Mouse (Mus musculus) embryonic facial prominence, embryonic 12.5 days (tissue): ENCODE measurements around the gene Tmem41b. TPM values are rescaled to one million over a fixed set of nuclear protein-coding genes. Genes with fewer than 3 reads are reported as not detected.
"Not testable (repeated sequence)": the region's sequence is repeated elsewhere in the genome, so short reads cannot be mapped to it uniquely, and the experiment has no call there.

ENCODE experiments used
- ATAC-seq: fragments of 200-750 bp; cut with Nextera tagmentation; 2 replicates; pipeline ENCODE4 v1.8.0; 2017; ENCODE audit not compliant: insufficient number of reproducible peaks, insufficient read depth, low FRiP score, low TSS enrichment
- H3K27ac ChIP-seq: fragments of 300-500 bp; sonication (generic); 2 replicates; pipeline ENCODE4 v1.5.1; 2016; ENCODE audit warnings: mild to moderate bottlenecking
- H3K27me3 ChIP-seq: fragments of 300-500 bp; sonication (generic); 2 replicates; pipeline ENCODE4 v1.6.1; 2016; ENCODE audit warnings: mild to moderate bottlenecking, moderate library complexity
- H3K36me3 ChIP-seq: fragments of 300-500 bp; sonication (generic); 2 replicates; pipeline ENCODE4 v1.6.1; 2016; ENCODE audit warnings: mild to moderate bottlenecking
- H3K4me1 ChIP-seq: fragments of 300-500 bp; sonication (generic); 2 replicates; pipeline ENCODE4 v1.6.1; 2016
- H3K4me2 ChIP-seq: fragments of 300-500 bp; sonication (generic); replicated peaks from 2 replicates; pipeline ENCODE4 v1.6.1; 2016; ENCODE audit warnings: mild to moderate bottlenecking, moderate library complexity
- H3K4me3 ChIP-seq: fragments of 300-500 bp; sonication (generic); 2 replicates; pipeline ENCODE4 v1.5.1; 2016; ENCODE audit warnings: mild to moderate bottlenecking
- H3K9ac ChIP-seq: fragments of 300-500 bp; sonication (generic); 2 replicates; pipeline ENCODE4 v1.6.1; 2016; ENCODE audit warnings: mild to moderate bottlenecking, moderate library complexity
- H3K9me3 ChIP-seq: fragments of 300-500 bp; sonication (generic); 2 replicates; pipeline ENCODE4 v1.6.1; 2016; ENCODE audit warnings: mild to moderate bottlenecking, moderate library complexity
- WGBS: fragments of 180-500 bp; shearing (Covaris S2); methylation state at CpG from one replicate; pipeline ENCODE4 v1.1.7; 2016; 5-methylcytosine and 5-hydroxymethylcytosine counted together
- polyA plus RNA-seq: library from polyadenylated mRNA; unstranded; fragments of >200 nt; fragmentation: Nextera tagmentation; extraction: Ambion mirVana; gene quantifications from 2 replicates; pipeline ENCODE4 v1.2.1, GENCODE M21; 2016

Gene Tmem41b
- polyA plus RNA-seq = 73.5 and 74.8 TPM in 2 replicates

DNA sequence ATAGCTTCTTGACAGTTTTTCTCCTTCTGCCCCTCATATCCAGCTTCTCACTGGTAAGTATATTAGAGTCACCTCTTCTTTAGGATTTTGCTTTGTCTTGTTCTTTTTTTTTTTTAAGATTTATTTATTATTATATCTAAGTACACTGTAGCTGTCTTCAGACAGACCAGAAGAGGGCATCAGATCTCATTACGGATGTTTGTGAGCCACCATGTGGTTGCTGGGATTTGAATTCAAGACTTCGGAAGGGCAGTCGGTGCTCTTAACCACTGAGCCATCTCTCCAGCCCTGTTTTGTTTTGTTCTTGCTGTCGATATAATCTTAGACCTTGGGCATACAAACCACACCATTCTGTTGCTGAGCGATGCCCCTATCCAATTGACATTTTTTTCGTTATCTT, at the start of gene Tmem41b:
TSS of gene Tmem41b (minus strand) at position 155 of the 400 bp plus-strand sequence.
- peak within 1 kb of the TSS; percentile 68 for H3K4me2 ChIP-seq
- not testable (repeated sequence) for H3K36me3 ChIP-seq

DNA sequence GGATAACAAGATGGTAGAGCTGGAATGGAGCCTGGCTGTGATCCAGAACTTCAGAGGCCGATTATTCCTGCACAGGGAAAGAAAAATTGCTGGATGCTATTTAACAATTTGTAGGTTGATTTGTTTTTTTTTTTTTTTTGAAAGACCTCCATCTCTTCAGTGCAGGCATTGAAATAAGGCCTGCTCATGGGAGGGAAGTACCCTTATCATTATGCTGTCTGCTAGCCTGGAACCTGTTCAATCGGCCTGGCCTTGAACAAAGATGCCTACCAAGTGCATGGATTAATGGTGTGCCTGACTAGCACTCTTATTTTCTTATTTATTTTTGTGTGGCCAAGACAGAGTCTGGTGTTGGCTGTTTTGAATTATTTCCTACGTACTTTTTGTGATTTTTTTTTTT, 43.6 kb upstream of the Tmem41b start:
- Histone ChIP-seq H3K27me3 (no peaks in the 10 kb centered on the region), H3K36me3 (peaks cover 32% of the 10 kb centered on the region), H3K4me1 (no peaks in the 10 kb centered on the region), H3K4me3 (no peak overlapping the region), H3K27ac (no peak overlapping the region), H3K9ac (no peak overlapping the region), H3K4me2 (no peak overlapping the region), H3K9me3 (no peaks in the 10 kb centered on the region)
- WGBS = 82% methylated on average over 3 of the region's 3 CpGs
- no peak for ATAC-seq

More for the DNA sequence above, at the start of gene Tmem41b:
- H3K9me3 ChIP-seq, ATAC-seq, H3K27me3 ChIP-seq: not testable (repeated sequence)
- Histone ChIP-seq H3K4me1 (peaks cover 12% of the 10 kb centered on the region), H3K9ac (peak within 1 kb of the TSS; percentile 79), H3K27ac (peak within 1 kb of the TSS; percentile 75), H3K4me3 (peak within 1 kb of the TSS; percentile 71)
- WGBS = 31% methylated on average over 6 of the region's 6 CpGs

DNA sequence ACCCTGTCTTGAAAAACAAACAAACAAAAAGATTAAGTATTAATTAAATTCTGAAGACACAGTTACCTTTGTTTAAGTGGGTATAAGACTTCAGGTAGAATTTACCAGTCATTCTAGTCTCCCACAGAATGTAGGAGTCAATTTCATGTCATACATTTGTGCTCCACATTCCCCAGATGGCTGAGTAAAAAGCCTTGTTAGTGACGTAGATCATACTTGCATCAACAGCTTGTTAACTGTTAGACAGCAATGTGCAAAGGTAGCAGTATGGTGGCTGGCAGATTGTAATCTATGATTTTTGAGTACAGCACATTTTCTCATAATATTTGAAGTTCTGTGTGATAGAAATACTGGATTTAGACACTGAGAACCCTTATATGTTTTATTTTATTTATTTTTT, 42.1 kb upstream of the Tmem41b start:
- 69% methylated on average over 1 of the region's 1 CpGs for WGBS
- no peak for ATAC-seq
- no peak overlapping the region for H3K9ac ChIP-seq
- no peak overlapping the region for H3K27ac ChIP-seq
- H3K4me3 ChIP-seq = no peak overlapping the region
- no peaks in the 10 kb centered on the region for H3K9me3 ChIP-seq
- H3K27me3 ChIP-seq = no peaks in the 10 kb centered on the region
- H3K36me3 ChIP-seq = peaks cover 29% of the 10 kb centered on the region
- no peak overlapping the region for H3K4me2 ChIP-seq
- no peaks in the 10 kb centered on the region for H3K4me1 ChIP-seq

DNA sequence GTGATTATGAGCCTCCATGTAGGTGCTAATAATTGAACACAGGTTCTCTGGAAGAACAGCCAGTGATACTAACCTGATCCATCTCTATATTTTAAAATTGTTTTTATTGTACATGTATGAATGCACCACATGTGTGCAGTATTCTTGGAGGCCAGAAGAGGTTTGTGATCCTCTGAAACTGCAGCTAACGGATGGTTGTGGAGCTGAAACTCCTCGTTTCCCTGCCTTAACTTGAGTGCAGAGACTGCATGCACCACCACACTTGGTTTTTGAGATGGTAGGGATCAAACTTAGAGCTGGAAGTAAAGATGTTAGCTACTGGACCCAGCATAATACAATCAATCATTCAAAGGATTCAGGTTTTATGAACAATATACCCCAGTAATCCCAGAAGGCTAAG, 39.9 kb upstream of the Tmem41b start:
- Histone ChIP-seq H3K4me3 (no peak overlapping the region), H3K4me1 (no peaks in the 10 kb centered on the region), H3K4me2 (no peak overlapping the region), H3K27ac (no peak overlapping the region), H3K36me3 (peaks cover 17% of the 10 kb centered on the region), H3K27me3 (no peaks in the 10 kb centered on the region), H3K9me3 (no peaks in the 10 kb centered on the region), H3K9ac (no peak overlapping the region)
- ATAC-seq = no peak
- 78% methylated on average over 2 of the region's 2 CpGs for WGBS

DNA sequence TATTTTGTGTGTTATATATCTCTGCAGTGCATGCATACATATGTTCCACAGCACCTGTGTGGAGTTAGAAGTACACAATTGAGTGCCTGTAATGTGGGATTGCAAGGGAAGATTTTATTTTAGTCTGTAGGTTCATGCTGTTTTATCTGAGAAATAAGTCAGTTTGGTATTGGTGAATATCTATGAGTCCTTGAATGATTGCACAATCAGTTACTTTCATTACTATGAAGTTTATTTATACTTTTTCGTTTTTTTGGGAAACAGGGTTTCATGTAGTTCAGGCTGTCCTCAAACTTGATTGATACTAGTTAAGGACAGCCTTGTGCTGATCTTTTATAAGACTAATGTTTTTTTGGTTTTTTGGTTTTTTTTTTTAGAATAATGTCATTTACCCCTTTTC, 36.8 kb upstream of the Tmem41b start:
- Histone ChIP-seq H3K4me2 (no peak overlapping the region), H3K27ac (no peak overlapping the region), H3K36me3 (no peaks in the 10 kb centered on the region), H3K4me1 (no peaks in the 10 kb centered on the region; the same call in 1 of the 2 replicates), H3K9ac (no peak overlapping the region), H3K27me3 (no peaks in the 10 kb centered on the region), H3K9me3 (no peaks in the 10 kb centered on the region), H3K4me3 (no peak overlapping the region)
- 93% methylated on average over 1 of the region's 1 CpGs for WGBS
- no peak for ATAC-seq

DNA sequence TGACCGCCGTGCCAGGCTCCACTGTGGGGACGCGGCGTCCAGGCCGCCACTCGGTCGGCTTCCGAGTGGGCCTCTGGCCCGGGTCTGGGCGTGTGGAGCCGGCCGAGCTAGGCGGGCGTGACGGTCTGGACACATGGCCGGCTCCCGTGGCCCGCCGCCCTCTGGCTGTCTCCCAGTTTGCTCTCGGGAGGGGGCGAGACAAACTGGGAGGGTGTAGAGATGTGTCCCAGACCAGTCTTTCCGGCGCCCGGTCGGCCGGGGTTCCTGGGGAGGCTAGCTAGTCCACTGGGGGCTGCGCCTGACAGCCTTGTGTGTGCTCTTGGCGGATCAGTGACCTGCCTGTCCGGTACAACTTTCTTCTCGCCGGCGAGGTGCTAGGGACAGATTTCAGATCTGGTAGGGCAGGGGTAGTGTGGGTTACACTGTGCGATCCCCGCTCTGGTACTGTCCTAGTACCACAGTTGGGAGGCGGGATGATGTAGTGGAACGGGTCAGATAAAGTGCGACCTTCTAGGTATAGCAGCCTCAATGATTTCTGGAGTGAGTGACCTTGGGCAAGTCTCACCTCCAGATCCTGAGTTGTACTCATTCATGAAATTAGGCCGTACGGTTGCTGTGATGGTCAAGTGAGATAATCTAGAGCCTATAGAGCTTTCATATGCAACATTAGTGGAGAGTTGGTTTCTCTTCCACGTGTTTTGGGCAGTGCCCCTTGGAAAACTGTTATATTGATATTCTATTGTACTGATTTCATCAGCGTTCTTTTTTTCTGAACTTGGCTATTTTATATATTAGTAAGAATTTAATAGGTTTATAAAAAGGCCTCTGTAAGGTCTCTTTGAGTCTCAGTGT, 32.1 kb upstream of the Tmem41b start:
- peak overlapping the region; percentile 58 for H3K4me2 ChIP-seq
- H3K27ac ChIP-seq = peak overlapping the region; percentile 95
- no peaks in the 10 kb centered on the region for H3K9me3 ChIP-seq
- H3K4me1 ChIP-seq = no peaks in the 10 kb centered on the region; the same call in 1 of the 2 replicates
- H3K27me3 ChIP-seq = no peaks in the 10 kb centered on the region
- no peaks in the 10 kb centered on the region for H3K36me3 ChIP-seq
- 0% methylated on average over 40 of the region's 42 CpGs for WGBS
- H3K9ac ChIP-seq = peak overlapping the region; percentile 97
- ATAC-seq = peak; percentile 84
- peak overlapping the region; percentile 99 for H3K4me3 ChIP-seq

DNA sequence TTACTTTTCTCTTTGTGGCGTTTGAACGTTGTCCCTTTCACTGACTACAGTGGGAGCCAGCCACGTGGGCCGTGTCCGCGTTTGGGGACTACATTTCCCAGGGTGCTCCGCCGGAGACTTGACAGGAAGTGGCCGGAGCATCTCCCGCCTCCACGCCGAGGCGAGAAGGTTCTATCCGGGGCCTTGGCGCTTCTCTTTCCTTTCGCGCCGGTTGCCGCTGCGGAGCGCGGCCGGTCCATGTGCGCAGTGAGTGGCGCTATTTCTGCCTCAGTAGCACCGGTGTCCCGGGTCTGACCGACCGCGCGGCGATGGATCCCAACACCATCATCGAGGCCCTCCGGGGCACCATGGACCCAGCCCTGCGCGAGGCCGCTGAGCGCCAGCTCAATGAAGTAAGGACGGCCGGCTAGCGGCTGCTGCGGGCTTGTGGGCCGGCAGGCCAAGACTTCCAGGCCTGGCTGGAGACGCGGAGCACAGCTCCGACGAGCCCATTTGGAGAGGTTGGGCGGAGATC, 31.4 kb upstream of the Tmem41b start, which contains the start of gene Ipo7:
TSS of gene Ipo7 (plus strand) at position 158 of the 514 bp plus-strand sequence.
- Histone ChIP-seq H3K4me1 (no peaks in the 10 kb centered on the region; the same call in 1 of the 2 replicates), H3K27me3 (no peaks in the 10 kb centered on the region), H3K36me3 (no peaks in the 10 kb centered on the region), H3K9me3 (no peaks in the 10 kb centered on the region), H3K9ac (peak within 1 kb of the TSS; percentile 97), H3K4me3 (peak within 1 kb of the TSS; percentile 99), H3K27ac (peak within 1 kb of the TSS; percentile 95), H3K4me2 (peak within 1 kb of the TSS; percentile 58)
- peak; percentile 94 for ATAC-seq
- WGBS = under 1% methylated on average over 48 of the region's 48 CpGs

DNA sequence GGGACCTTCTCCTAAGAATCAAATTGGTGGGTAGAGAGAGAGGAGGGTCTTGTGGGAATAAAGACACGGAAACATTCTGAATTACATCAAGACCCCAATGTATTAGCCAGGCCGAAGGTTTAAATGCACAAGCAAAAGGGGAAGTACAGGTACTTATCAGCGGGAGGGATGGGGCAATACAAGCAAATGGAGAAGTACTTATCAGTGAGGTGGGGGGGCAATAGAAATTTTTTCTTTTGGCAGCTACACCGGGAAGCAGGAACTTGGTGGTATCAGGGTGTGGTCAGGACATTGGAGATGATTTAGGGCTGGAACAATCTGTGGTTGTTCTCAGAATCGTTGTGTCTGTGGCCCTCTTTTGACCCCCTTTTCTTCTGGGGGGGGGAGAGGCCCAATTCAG, 27.5 kb upstream of the Tmem41b start:
- no peaks in the 10 kb centered on the region for H3K9me3 ChIP-seq
- no peak overlapping the region for H3K4me3 ChIP-seq
- H3K27me3 ChIP-seq = no peaks in the 10 kb centered on the region
- H3K36me3 ChIP-seq = no peaks in the 10 kb centered on the region
- no peak for ATAC-seq
- no peak overlapping the region for H3K4me2 ChIP-seq
- no peak overlapping the region for H3K9ac ChIP-seq
- WGBS = 81% methylated on average over 5 of the region's 5 CpGs
- no peaks in the 10 kb centered on the region for H3K4me1 ChIP-seq
- H3K27ac ChIP-seq = no peak overlapping the region

DNA sequence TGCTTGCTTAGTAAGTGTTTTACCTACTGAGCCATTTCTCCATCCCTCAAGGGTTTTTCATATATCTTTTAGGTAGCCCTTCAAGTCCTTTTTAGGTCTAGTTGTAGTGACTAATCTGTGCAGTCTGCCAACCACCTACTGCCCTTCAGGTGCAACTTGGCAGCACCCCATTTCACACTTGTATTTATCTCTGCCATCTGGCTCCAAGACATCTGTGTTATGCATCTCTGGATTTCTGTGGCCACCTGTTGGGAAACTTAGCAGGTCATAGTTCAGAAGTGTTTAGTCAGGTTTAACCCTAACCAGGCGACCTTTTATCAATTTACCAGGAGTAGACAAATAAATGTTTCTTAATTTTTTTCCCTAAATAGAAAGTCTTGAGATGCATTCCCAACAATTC, 24.7 kb upstream of the Tmem41b start:
- Histone ChIP-seq H3K27ac (no peak overlapping the region), H3K27me3 (no peaks in the 10 kb centered on the region), H3K4me2 (no peak overlapping the region), H3K36me3 (no peaks in the 10 kb centered on the region), H3K9me3 (no peaks in the 10 kb centered on the region), H3K4me1 (no peaks in the 10 kb centered on the region), H3K9ac (no peak overlapping the region), H3K4me3 (no peak overlapping the region)
- ATAC-seq = no peak
- WGBS = 51% methylated on average over 1 of the region's 1 CpGs

DNA sequence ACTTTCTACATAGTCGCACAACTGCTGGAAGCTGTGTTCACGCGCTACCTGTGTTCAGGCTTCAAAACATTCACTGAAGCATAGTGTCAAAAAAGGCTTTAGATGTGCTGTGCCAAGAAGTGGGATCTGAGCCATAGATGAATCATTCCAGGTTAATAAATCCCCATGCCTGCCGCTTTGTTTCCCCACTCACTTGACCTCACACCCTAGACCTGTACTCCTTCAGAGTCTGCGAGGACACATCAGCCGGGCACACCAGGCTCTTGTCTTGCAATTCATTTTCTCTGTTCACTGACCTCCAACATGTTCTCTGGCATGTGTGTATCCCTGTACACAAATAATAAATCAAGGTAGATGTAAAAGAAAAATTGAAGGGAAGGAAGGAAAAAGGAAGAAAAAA, 22.4 kb upstream of the Tmem41b start:
- H3K36me3 ChIP-seq = no peaks in the 10 kb centered on the region
- ATAC-seq = no peak
- H3K9me3 ChIP-seq = no peaks in the 10 kb centered on the region
- H3K4me1 ChIP-seq = no peaks in the 10 kb centered on the region
- no peak overlapping the region for H3K27ac ChIP-seq
- no peak overlapping the region for H3K4me2 ChIP-seq
- H3K27me3 ChIP-seq = no peaks in the 10 kb centered on the region
- H3K4me3 ChIP-seq = no peak overlapping the region
- H3K9ac ChIP-seq = no peak overlapping the region
- WGBS = 91% methylated on average over 6 of the region's 6 CpGs

DNA sequence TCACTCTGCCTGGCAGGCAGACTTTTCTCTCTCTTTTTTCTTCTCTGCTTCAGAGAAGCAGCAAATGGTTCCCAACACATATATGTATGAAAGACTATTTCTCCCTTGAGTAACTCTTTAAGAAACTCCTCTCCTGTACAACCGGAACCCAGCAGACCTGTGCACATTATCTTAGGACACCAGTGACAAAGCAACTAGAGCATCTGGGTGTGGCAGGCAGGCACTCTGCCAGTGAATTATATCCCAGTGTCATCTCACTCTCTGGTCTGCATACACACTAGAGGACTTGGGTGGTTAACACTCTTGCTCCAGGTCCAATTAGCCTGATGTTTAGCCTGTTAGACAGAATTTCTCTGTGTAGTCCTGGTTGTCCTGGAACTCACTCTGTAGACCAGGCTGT, 21.8 kb upstream of the Tmem41b start:
- H3K27ac ChIP-seq = no peak overlapping the region
- H3K9me3 ChIP-seq = no peaks in the 10 kb centered on the region
- no peak overlapping the region for H3K9ac ChIP-seq
- no peaks in the 10 kb centered on the region for H3K27me3 ChIP-seq
- ATAC-seq = no peak
- WGBS = 90% methylated on average over 1 of the region's 1 CpGs
- no peak overlapping the region for H3K4me3 ChIP-seq
- no peaks in the 10 kb centered on the region for H3K36me3 ChIP-seq
- H3K4me2 ChIP-seq = no peak overlapping the region
- no peaks in the 10 kb centered on the region for H3K4me1 ChIP-seq
